Mouse (Mus musculus) urinary bladder, postnatal 10 days (tissue): ENCODE measurements around the gene Vmn1r197.
"Not testable (repeated sequence)": the region's sequence is repeated elsewhere in the genome, so short reads cannot be mapped to it uniquely, and the experiment has no call there.

Experiments
- DNase-seq: peaks from one replicate; pipeline ENCODE4 v3.0.0; 2022; ENCODE audit warnings: low spot score

The Vmn1r197 gene

GRCm38 (mm10) chr13:22324289-22324688 is at the start of gene Vmn1r197:
Vmn1r197 (plus strand) TSS chr13:22324589.
- DNase-seq = no peak

GRCm38 (mm10) chr13:22284578-22284977 is 39.8 kb upstream of the Vmn1r197 start:
- no peak for DNase-seq

- DNase-seq = no peak
These were observed 34.8 kb upstream of the Vmn1r197 start, which contains the start of gene Vmn1r196 for GRCm38 (mm10) chr13:22289620-22290019. Vmn1r196 (plus strand) TSS chr13:22289920.

- not testable (repeated sequence) for DNase-seq
These were observed 16.3 kb upstream of the Vmn1r197 start for GRCm38 (mm10) chr13:22308075-22308474.

GRCm38 (mm10) chr13:22315361-22315760 is 9.0 kb upstream of the Vmn1r197 start:
- DNase-seq = no peak

GRCm38 (mm10) chr13:22317366-22317765 is 7.0 kb upstream of the Vmn1r197 start:
- DNase-seq = no peak

GRCm38 (mm10) chr13:22320091-22320490 is 4.3 kb upstream of the Vmn1r197 start:
- no peak for DNase-seq

- no peak for DNase-seq
These were observed 8.9 kb downstream of the Vmn1r197 start for GRCm38 (mm10) chr13:22333269-22333668.

GRCm38 (mm10) chr13:22335565-22335964 is 11.2 kb downstream of the Vmn1r197 start:
- no peak for DNase-seq

GRCm38 (mm10) chr13:22350064-22350463 is 25.7 kb downstream of the Vmn1r197 start, which contains the start of gene Vmn1r198:
Vmn1r198 (plus strand) TSS chr13:22350364.
- no peak for DNase-seq

- DNase-seq = no peak
These were observed 26.4 kb downstream of the Vmn1r197 start for GRCm38 (mm10) chr13:22350813-22351212.

GRCm38 (mm10) chr13:22379518-22379917 is 55.1 kb downstream of the Vmn1r197 start, which contains the start of gene Vmn1r199:
Vmn1r199 (plus strand) TSS chr13:22379818.
- no peak for DNase-seq

GRCm38 (mm10) chr13:22381128-22381527 is 56.7 kb downstream of the Vmn1r197 start:
- DNase-seq = not testable (repeated sequence)
